Mouse (Mus musculus): ENCODE measurements around the gene Shank3. TPM values are rescaled to one million over a fixed set of nuclear protein-coding genes. Genes with fewer than 3 reads are reported as not detected.

Gene Shank3
- polyA plus RNA-seq, 1 experiment from 2014 or later = 2.1 TPM

- Histone ChIP-seq H3K27ac (replicated peaks) (no peak overlapping the region), H3K4me1 (peaks cover 23% of the 10 kb centered on the region), H3K36me3 (peaks cover 37% of the 10 kb centered on the region), H3K27me3 (ENCODE audit: low read depth, poor library complexity, severe bottlenecking) (no peaks in the 10 kb centered on the region), H3K4me3 (no peak overlapping the region), H3K9me3 (replicated peaks) (no peaks in the 10 kb centered on the region)
- no peak for DNase-seq (ENCODE audit: low spot score)
- 91% methylated on average over 5 of the region's 5 CpGs for WGBS
These were observed 89.7 kb downstream of the Shank3 start for GRCm38 (mm10) chr15:89589146-89589545.

- DNase-seq (ENCODE audit: low spot score) = no peak
- WGBS = 5% methylated on average over 30 of the region's 30 CpGs
- H3K27me3 ChIP-seq (ENCODE audit: low read depth, poor library complexity, severe bottlenecking) = no peaks in the 10 kb centered on the region
- peaks cover 23% of the 10 kb centered on the region for H3K4me1 ChIP-seq
- H3K9me3 ChIP-seq (replicated peaks) = no peaks in the 10 kb centered on the region
- peak overlapping the region; percentile 88 for H3K27ac ChIP-seq (replicated peaks)
- peaks cover 20% of the 10 kb centered on the region for H3K36me3 ChIP-seq
- H3K4me3 ChIP-seq = peak overlapping the region; percentile 87
These were observed 91.9 kb downstream of the Shank3 start for GRCm38 (mm10) chr15:89591317-89591716.

GRCm38 (mm10) chr15:89591723-89592455 is 92.5 kb downstream of the Shank3 start, which contains the start of gene Rabl2:
Rabl2 (minus strand) TSS chr15:89591923.
- Histone ChIP-seq H3K9me3 (replicated peaks) (no peaks in the 10 kb centered on the region), H3K36me3 (peaks cover 15% of the 10 kb centered on the region), H3K27ac (replicated peaks) (peak within 1 kb of the TSS; percentile 88), H3K4me3 (peak within 1 kb of the TSS; percentile 87), H3K4me1 (peaks cover 23% of the 10 kb centered on the region), H3K27me3 (ENCODE audit: low read depth, poor library complexity, severe bottlenecking) (no peaks in the 10 kb centered on the region)
- peak; percentile 93 for DNase-seq (ENCODE audit: low spot score)
- 1% methylated on average over 35 of the region's 35 CpGs for WGBS

- Histone ChIP-seq H3K27ac (replicated peaks) (peak overlapping the region; percentile 88), H3K4me1 (peaks cover 23% of the 10 kb centered on the region), H3K36me3 (peaks cover 8% of the 10 kb centered on the region), H3K9me3 (replicated peaks) (no peaks in the 10 kb centered on the region), H3K27me3 (ENCODE audit: low read depth, poor library complexity, severe bottlenecking) (no peaks in the 10 kb centered on the region), H3K4me3 (peak overlapping the region; percentile 87)
- no peak for DNase-seq (ENCODE audit: low spot score)
- WGBS = 44% methylated on average over 4 of the region's 4 CpGs
These were observed 93.1 kb downstream of the Shank3 start for GRCm38 (mm10) chr15:89592548-89592947.

- no peaks in the 10 kb centered on the region for H3K36me3 ChIP-seq
- H3K4me1 ChIP-seq = no peaks in the 10 kb centered on the region
- no peak overlapping the region for H3K27ac ChIP-seq (replicated peaks)
- H3K27me3 ChIP-seq (ENCODE audit: low read depth, poor library complexity, severe bottlenecking) = no peaks in the 10 kb centered on the region
- 86% methylated on average over 12 of the region's 12 CpGs for WGBS
- no peak overlapping the region for H3K4me3 ChIP-seq
- DNase-seq (ENCODE audit: low spot score) = no peak
- no peaks in the 10 kb centered on the region; the same call in 1 of the 2 replicates for H3K9me3 ChIP-seq (replicated peaks)
These were observed 106.6 kb downstream of the Shank3 start for GRCm38 (mm10) chr15:89605822-89606570.

GRCm38 (mm10) chr15:89607480-89607879 is 108.1 kb downstream of the Shank3 start:
- Histone ChIP-seq H3K9me3 (replicated peaks) (no peaks in the 10 kb centered on the region; the same call in 1 of the 2 replicates), H3K27ac (replicated peaks) (no peak overlapping the region), H3K4me1 (no peaks in the 10 kb centered on the region), H3K36me3 (no peaks in the 10 kb centered on the region), H3K4me3 (no peak overlapping the region), H3K27me3 (ENCODE audit: low read depth, poor library complexity, severe bottlenecking) (no peaks in the 10 kb centered on the region)
- DNase-seq (ENCODE audit: low spot score) = no peak
- 92% methylated on average over 8 of the region's 8 CpGs for WGBS

GRCm38 (mm10) chr15:89607888-89608287 is 108.5 kb downstream of the Shank3 start:
- WGBS = 87% methylated on average over 9 of the region's 9 CpGs
- Histone ChIP-seq H3K36me3 (no peaks in the 10 kb centered on the region), H3K4me3 (no peak overlapping the region), H3K9me3 (replicated peaks) (no peaks in the 10 kb centered on the region; the same call in 1 of the 2 replicates), H3K27me3 (ENCODE audit: low read depth, poor library complexity, severe bottlenecking) (no peaks in the 10 kb centered on the region), H3K4me1 (no peaks in the 10 kb centered on the region), H3K27ac (replicated peaks) (no peak overlapping the region)
- DNase-seq (ENCODE audit: low spot score) = no peak

Other genes with a start within 250 kb of the Shank3 start
- 78.3 and 93.5 TPM in 2 replicates for gene Sbf1, start 184.3 kb upstream of the Shank3 start, polyA plus RNA-seq (2016; fragmentation: Nextera tagmentation; extraction: Ambion mirVana)
- 0.20 and 0.21 TPM in 2 replicates for gene Adm2, start 176.9 kb upstream of the Shank3 start, polyA plus RNA-seq (2016; fragmentation: Nextera tagmentation; extraction: Ambion mirVana)
- not detected in 2 replicates for gene Miox, start 165.2 kb upstream of the Shank3 start, polyA plus RNA-seq (2016; fragmentation: Nextera tagmentation; extraction: Ambion mirVana)
- gene Lmf2, start 144.0 kb upstream of the Shank3 start, polyA plus RNA-seq (2016; fragmentation: Nextera tagmentation; extraction: Ambion mirVana) = 53.7 and 56.2 TPM in 2 replicates
- 191 and 197 TPM in 2 replicates for gene Ncaph2, start 143.9 kb upstream of the Shank3 start, polyA plus RNA-seq (2016; fragmentation: Nextera tagmentation; extraction: Ambion mirVana)
- 6.4 and 7.1 TPM in 2 replicates for gene Sco2, start 125.8 kb upstream of the Shank3 start, polyA plus RNA-seq (2016; fragmentation: Nextera tagmentation; extraction: Ambion mirVana)
- gene Tymp, start 122.6 kb upstream of the Shank3 start, polyA plus RNA-seq (2016; fragmentation: Nextera tagmentation; extraction: Ambion mirVana) = 1.5 and 1.6 TPM in 2 replicates
- gene Odf3b, start 120.3 kb upstream of the Shank3 start, polyA plus RNA-seq (2016; fragmentation: Nextera tagmentation; extraction: Ambion mirVana) = 0.11 and 0.99 TPM in 2 replicates
- not detected in 2 replicates for gene Klhdc7b, start 114.7 kb upstream of the Shank3 start, polyA plus RNA-seq (2016; fragmentation: Nextera tagmentation; extraction: Ambion mirVana)
- gene Syce3, start 89.1 kb upstream of the Shank3 start, polyA plus RNA-seq (2016; fragmentation: Nextera tagmentation; extraction: Ambion mirVana) = not detected in 2 replicates
- 0.83 and 0.97 TPM in 2 replicates for gene Cpt1b, start 73.8 kb upstream of the Shank3 start, polyA plus RNA-seq (2016; fragmentation: Nextera tagmentation; extraction: Ambion mirVana)
- 4.7 and 5.4 TPM in 2 replicates for gene C730034F03Rik, start 70.0 kb upstream of the Shank3 start, polyA plus RNA-seq (2016; fragmentation: Nextera tagmentation; extraction: Ambion mirVana)
- gene Gm44502, start 69.9 kb upstream of the Shank3 start, polyA plus RNA-seq (2016; fragmentation: Nextera tagmentation; extraction: Ambion mirVana) = 0.20 TPM in 1 of 2 replicates, not detected in the other
- 44.1 and 53.4 TPM in 2 replicates for gene Chkb, start 69.7 kb upstream of the Shank3 start, polyA plus RNA-seq (2016; fragmentation: Nextera tagmentation; extraction: Ambion mirVana)
- 26.4 and 38.3 TPM in 2 replicates for gene Mapk8ip2, start 45.7 kb upstream of the Shank3 start, polyA plus RNA-seq (2016; fragmentation: Nextera tagmentation; extraction: Ambion mirVana)
- gene Arsa, start 22.2 kb upstream of the Shank3 start, polyA plus RNA-seq (2016; fragmentation: Nextera tagmentation; extraction: Ambion mirVana) = 13.5 and 14.0 TPM in 2 replicates
- gene Acr, start 68.7 kb downstream of the Shank3 start, polyA plus RNA-seq (2016; fragmentation: Nextera tagmentation; extraction: Ambion mirVana) = 0.10 and 0.47 TPM in 2 replicates
- 80.1 and 80.7 TPM in 2 replicates for gene Rabl2, start 92.3 kb downstream of the Shank3 start, polyA plus RNA-seq (2016; fragmentation: Nextera tagmentation; extraction: Ambion mirVana)

All from midbrain, embryonic 10.5 days (tissue).